Mouse (Mus musculus) neural tube, embryonic 11.5 days (tissue): ENCODE measurements around the gene Med13l. TPM values are rescaled to one million over a fixed set of nuclear protein-coding genes. Genes with fewer than 3 reads are reported as not detected.

Experiments used
- ATAC-seq: fragments of 200-750 bp; cut with Nextera tagmentation; 2 replicates; pipeline ENCODE4 v1.8.0; 2017; ENCODE audit warnings: moderate number of reproducible peaks, mild to moderate bottlenecking, moderate TSS enrichment, moderate library complexity; ENCODE audit not compliant: insufficient read depth, low FRiP score, low TSS enrichment
- DNase-seq: peaks from one replicate; pipeline ENCODE4 v3.0.0-alpha.2; 2015; ENCODE audit warnings: low spot score
- H3K27ac ChIP-seq: fragments of 300-500 bp; sonication (generic); 2 replicates; pipeline ENCODE4 v1.5.1; 2014; ENCODE audit warnings: low read depth, mild to moderate bottlenecking, low read length
- H3K27me3 ChIP-seq: fragments of 300-500 bp; sonication (generic); 2 replicates; pipeline ENCODE4 v1.6.1; 2014; ENCODE audit warnings: mild to moderate bottlenecking, low read length, mixed read lengths; ENCODE audit not compliant: control insufficient read depth, insufficient read depth
- H3K36me3 ChIP-seq: fragments of 300-500 bp; sonication (generic); 2 replicates; pipeline ENCODE4 v1.6.1; 2014; ENCODE audit warnings: mild to moderate bottlenecking, low read length, moderate library complexity, mixed read lengths; ENCODE audit not compliant: control insufficient read depth, insufficient read depth
- H3K4me1 ChIP-seq: fragments of 300-500 bp; sonication (generic); 2 replicates; pipeline ENCODE4 v1.6.1; 2014; ENCODE audit warnings: low read length, mixed read lengths; ENCODE audit not compliant: control insufficient read depth, insufficient read depth
- H3K4me2 ChIP-seq: fragments of 300-500 bp; sonication (generic); 2 replicates; pipeline ENCODE4 v1.6.1; 2014; ENCODE audit warnings: low read depth, mild to moderate bottlenecking, moderate library complexity
- H3K4me3 ChIP-seq: fragments of 300-500 bp; sonication (generic); 2 replicates; pipeline ENCODE4 v1.5.1; 2014; ENCODE audit warnings: low read depth, low read length
- H3K9ac ChIP-seq: fragments of 300-500 bp; sonication (generic); 2 replicates; pipeline ENCODE4 v1.6.1; 2014; ENCODE audit warnings: mild to moderate bottlenecking, low read length
- H3K9me3 ChIP-seq: fragments of 300-500 bp; sonication (generic); 2 replicates; pipeline ENCODE4 v1.6.1; 2016; ENCODE audit warnings: low read length; ENCODE audit not compliant: control insufficient read depth
- WGBS: fragments of 180-500 bp; shearing (Covaris S2); extraction: QIAGEN DNeasy Blood & Tissue Kit; methylation state at CpG from one replicate; pipeline ENCODE4 v1.1.7; 2014; 5-methylcytosine and 5-hydroxymethylcytosine counted together
- polyA plus RNA-seq: library from polyadenylated mRNA; unstranded; fragments of >200 nt; fragmentation: Nextera tagmentation; extraction: Ambion mirVana; gene quantifications from 2 replicates; pipeline ENCODE4 v1.2.1, GENCODE M21; 2014

Gene Med13l
- polyA plus RNA-seq, 1 experiment from 2014 or later: 14.6 TPM

DNA sequence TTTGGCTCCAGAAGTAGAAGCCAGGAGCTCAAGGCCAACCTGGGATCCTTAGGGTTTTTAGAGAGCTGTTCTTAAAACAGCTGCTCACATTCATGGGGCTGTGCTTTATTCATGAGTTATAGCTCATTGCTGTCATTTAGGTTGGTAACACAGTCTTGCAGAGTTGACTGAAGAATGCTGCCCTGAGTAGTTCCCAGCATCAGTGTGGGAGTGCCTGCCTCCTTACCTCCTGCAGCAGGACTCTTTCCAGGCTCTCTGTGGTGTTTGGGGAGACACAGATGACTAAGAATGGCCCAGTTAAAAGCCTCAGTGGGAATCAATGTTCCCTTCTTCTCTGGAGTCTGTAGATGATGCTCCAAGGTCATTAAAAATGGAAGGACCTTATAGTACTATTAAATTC, 111.6 kb downstream of the Med13l start:
- Histone ChIP-seq H3K4me3 (no peak overlapping the region), H3K4me2 (no peak overlapping the region), H3K4me1 (peaks cover 67% of the 10 kb centered on the region), H3K9ac (no peak overlapping the region), H3K9me3 (no peaks in the 10 kb centered on the region), H3K36me3 (no peaks in the 10 kb centered on the region), H3K27me3 (no peaks in the 10 kb centered on the region), H3K27ac (no peak overlapping the region)
- no peak for DNase-seq
- ATAC-seq: no peak

- Histone ChIP-seq H3K27me3 (no peaks in the 10 kb centered on the region), H3K9ac (no peak overlapping the region), H3K4me2 (no peak overlapping the region), H3K36me3 (no peaks in the 10 kb centered on the region), H3K4me3 (no peak overlapping the region), H3K9me3 (no peaks in the 10 kb centered on the region), H3K4me1 (peaks cover 51% of the 10 kb centered on the region), H3K27ac (peak overlapping the region; percentile 60)
- peak; percentile 68; the same call in 1 of the 2 replicates for ATAC-seq
- no peak for DNase-seq
- WGBS: 26% methylated on average over 5 of the region's 5 CpGs
Measured at GRCm38 (mm10) chr5:118673859-118674258, 113.4 kb downstream of the Med13l start.

DNA sequence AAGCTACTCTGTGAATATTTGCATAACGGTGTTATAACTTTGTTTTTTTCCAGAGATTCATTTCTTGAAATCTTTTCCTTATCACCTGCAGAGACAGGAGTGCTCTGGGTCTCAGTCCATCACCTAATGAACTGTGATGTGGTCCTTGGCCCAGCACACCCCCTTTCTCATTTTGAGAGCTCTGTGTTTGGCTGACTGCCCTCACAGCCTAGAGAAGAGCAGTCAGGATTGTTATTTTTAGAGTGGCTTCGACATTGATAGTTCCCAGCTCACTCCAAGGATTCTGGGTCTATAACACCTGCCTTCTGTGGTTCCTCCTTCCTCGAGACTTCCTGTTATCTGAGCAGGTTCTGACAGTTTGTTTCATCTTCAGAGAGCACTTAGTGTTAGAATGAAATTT, 113.8 kb downstream of the Med13l start:
- Histone ChIP-seq H3K9me3 (no peaks in the 10 kb centered on the region), H3K4me2 (no peak overlapping the region), H3K27me3 (no peaks in the 10 kb centered on the region), H3K27ac (peak overlapping the region; percentile 63; the same call in 1 of the 2 replicates), H3K4me1 (peaks cover 47% of the 10 kb centered on the region), H3K36me3 (no peaks in the 10 kb centered on the region), H3K4me3 (no peak overlapping the region), H3K9ac (no peak overlapping the region)
- DNase-seq (no peak), ATAC-seq (peak; percentile 45; the same call in 1 of the 2 replicates)
- WGBS: 70% methylated on average over 3 of the region's 3 CpGs

- no peak for DNase-seq
- 85% methylated on average over 3 of the region's 3 CpGs for WGBS
- H3K27ac ChIP-seq: no peak overlapping the region
- no peak overlapping the region for H3K4me2 ChIP-seq
- peaks cover 38% of the 10 kb centered on the region for H3K4me1 ChIP-seq
- H3K36me3 ChIP-seq: 0 out of 2 replicates have a peak, but pooled peaks cover under 1% of the 10 kb centered on the region
- no peak overlapping the region for H3K4me3 ChIP-seq
- no peak overlapping the region for H3K9ac ChIP-seq
- no peaks in the 10 kb centered on the region for H3K9me3 ChIP-seq
- no peaks in the 10 kb centered on the region for H3K27me3 ChIP-seq
- no peak for ATAC-seq
Measured at GRCm38 (mm10) chr5:118675697-118676096, 115.2 kb downstream of the Med13l start.

- H3K4me1 ChIP-seq: peaks cover 32% of the 10 kb centered on the region
- ATAC-seq: no peak
- H3K9ac ChIP-seq: no peak overlapping the region
- no peak for DNase-seq
- 81% methylated on average over 8 of the region's 8 CpGs for WGBS
- no peak overlapping the region for H3K4me3 ChIP-seq
- no peaks in the 10 kb centered on the region for H3K9me3 ChIP-seq
- no peak overlapping the region for H3K27ac ChIP-seq
- H3K27me3 ChIP-seq: no peaks in the 10 kb centered on the region
- H3K36me3 ChIP-seq: 0 out of 2 replicates have a peak, but pooled peaks cover 2% of the 10 kb centered on the region
- H3K4me2 ChIP-seq: no peak overlapping the region
Measured at GRCm38 (mm10) chr5:118676151-118676918, 115.9 kb downstream of the Med13l start.

DNA sequence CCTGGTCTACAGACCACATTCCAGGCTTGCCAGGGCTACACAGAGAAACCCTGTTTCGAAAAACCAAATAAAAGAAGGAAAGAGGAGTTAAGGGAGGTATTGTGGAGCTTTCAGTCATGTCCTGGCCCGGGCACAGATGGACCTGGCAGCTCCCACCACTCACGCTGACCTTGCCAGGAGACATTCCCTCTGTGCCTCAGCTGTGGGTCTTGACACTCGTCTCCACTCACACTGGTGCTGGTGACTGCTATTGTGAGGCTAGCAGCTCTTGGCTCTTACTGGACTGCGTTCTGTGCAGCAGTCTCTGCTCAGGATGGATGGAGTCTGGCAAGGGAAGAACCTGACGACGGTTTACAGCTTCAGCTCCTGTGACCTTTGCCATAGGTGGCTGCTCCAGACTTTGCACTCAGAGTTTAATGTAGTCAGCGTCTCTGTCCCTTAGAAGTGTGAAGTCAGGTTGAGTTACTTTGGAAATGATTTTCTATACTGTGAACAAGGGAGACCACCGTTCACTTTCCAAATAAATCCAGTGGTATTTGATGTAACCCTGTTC, 118.9 kb downstream of the Med13l start:
- Histone ChIP-seq H3K27me3 (no peaks in the 10 kb centered on the region), H3K4me2 (no peak overlapping the region), H3K36me3 (0 out of 2 replicates have a peak, but pooled peaks cover 2% of the 10 kb centered on the region), H3K27ac (no peak overlapping the region), H3K4me3 (no peak overlapping the region), H3K9ac (no peak overlapping the region), H3K4me1 (peaks cover 11% of the 10 kb centered on the region; the same call in 1 of the 2 replicates), H3K9me3 (no peaks in the 10 kb centered on the region)
- DNase-seq (no peak), ATAC-seq (no peak)
- 81% methylated on average over 9 of the region's 9 CpGs for WGBS

DNA sequence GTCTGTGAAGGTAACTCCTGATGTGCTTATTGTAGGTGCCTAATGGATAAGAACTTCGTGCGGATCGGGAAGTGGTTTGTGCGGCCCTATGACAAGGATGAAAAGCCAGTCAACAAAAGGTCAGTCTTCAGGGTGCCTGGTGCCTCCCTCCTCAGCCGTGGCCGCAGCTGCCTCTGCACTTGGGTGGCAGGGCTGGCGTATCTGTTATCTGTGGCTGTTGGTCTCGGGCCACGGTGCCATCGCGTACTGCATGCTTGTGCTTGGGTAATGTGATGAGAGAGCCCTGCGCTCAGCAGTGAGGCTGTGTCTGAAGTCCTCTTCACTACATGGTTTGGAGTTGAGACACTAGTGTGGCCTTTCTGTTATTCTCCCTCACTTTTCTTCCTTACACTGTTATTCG, 120.4 kb downstream of the Med13l start:
- H3K4me3 ChIP-seq: no peak overlapping the region
- no peaks in the 10 kb centered on the region for H3K27me3 ChIP-seq
- ATAC-seq (no peak), DNase-seq (no peak)
- H3K4me2 ChIP-seq: no peak overlapping the region
- peaks cover 4% of the 10 kb centered on the region; the same call in 1 of the 2 replicates for H3K4me1 ChIP-seq
- 0 out of 2 replicates have a peak, but pooled peaks cover 2% of the 10 kb centered on the region for H3K36me3 ChIP-seq
- WGBS: 94% methylated on average over 13 of the region's 13 CpGs
- no peak overlapping the region for H3K9ac ChIP-seq
- no peaks in the 10 kb centered on the region for H3K9me3 ChIP-seq
- no peak overlapping the region for H3K27ac ChIP-seq

DNA sequence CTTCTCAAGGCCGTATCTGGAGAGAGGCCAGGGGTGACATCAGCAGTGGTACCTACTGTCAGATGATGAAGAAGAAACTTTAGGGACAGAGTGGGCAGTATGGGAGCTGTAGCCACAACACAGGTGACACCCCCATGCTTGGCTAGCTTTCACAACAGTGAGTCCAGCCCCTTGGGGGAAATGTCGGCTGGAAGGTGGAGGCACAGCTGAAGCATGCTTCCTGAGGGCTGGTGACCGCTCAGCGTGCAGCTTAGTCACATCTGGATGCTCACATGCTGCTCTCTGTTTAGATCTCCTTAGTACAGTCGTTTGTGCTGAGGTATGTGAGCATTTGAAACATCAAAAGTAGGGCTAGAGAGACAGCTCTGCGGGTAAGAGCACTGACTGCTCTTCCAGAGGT, 121.5 kb downstream of the Med13l start:
- Histone ChIP-seq H3K4me3 (no peak overlapping the region), H3K9me3 (no peaks in the 10 kb centered on the region), H3K27ac (no peak overlapping the region), H3K4me2 (no peak overlapping the region), H3K27me3 (no peaks in the 10 kb centered on the region), H3K9ac (no peak overlapping the region), H3K4me1 (peaks cover 6% of the 10 kb centered on the region), H3K36me3 (0 out of 2 replicates have a peak, but pooled peaks cover 2% of the 10 kb centered on the region)
- DNase-seq: no peak
- no peak for ATAC-seq
- 84% methylated on average over 6 of the region's 6 CpGs for WGBS

DNA sequence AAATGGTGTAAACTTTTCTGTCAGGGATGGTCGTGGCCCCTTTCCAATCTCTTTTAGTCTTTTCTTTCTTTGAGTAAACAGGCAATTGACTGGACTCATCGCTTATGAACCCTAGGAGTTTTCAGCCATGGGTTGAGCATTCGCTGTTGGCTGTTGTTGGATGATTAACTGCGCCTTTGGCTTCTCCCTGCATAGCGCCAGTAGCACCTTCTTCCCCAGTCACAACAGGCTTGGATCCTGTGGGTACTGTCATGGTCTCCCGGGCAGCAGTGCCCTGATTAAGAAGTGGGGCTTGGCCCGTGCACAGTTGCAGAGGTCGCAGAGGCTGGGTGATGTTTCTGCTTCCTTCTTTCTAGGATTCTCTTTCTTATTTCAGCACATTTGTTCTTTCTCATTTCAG, 124.7 kb downstream of the Med13l start:
- H3K27me3 ChIP-seq: no peaks in the 10 kb centered on the region
- WGBS: 80% methylated on average over 8 of the region's 8 CpGs
- no peak overlapping the region for H3K4me3 ChIP-seq
- H3K4me2 ChIP-seq: no peak overlapping the region
- H3K4me1 ChIP-seq: peaks cover 6% of the 10 kb centered on the region; the same call in 1 of the 2 replicates
- 0 out of 2 replicates have a peak, but pooled peaks cover 2% of the 10 kb centered on the region for H3K36me3 ChIP-seq
- no peak overlapping the region for H3K27ac ChIP-seq
- no peak overlapping the region for H3K9ac ChIP-seq
- ATAC-seq: no peak
- H3K9me3 ChIP-seq: no peaks in the 10 kb centered on the region
- no peak for DNase-seq
